Mouse (Mus musculus) midbrain, embryonic 16.5 days (tissue): ENCODE measurements at regions not wholly inside any gene's neighbourhood (a gene's known extent, or its start where the extent isn't known, plus 50 kb on each side); places are given as distances from the start of the nearest gene placed in this dataset.

ENCODE experiments used
- ATAC-seq: fragments of 200-750 bp; cut with Nextera tagmentation; 2 replicates; pipeline ENCODE4 v1.8.0; 2017; ENCODE audit warnings: moderate TSS enrichment
- H3K27ac ChIP-seq: fragments of 300-500 bp; sonication (generic); 2 replicates; pipeline ENCODE4 v1.5.1; 2014; ENCODE audit warnings: mild to moderate bottlenecking, low read length, mixed read lengths
- H3K27me3 ChIP-seq: fragments of 300-500 bp; sonication (generic); 2 replicates; pipeline ENCODE4 v1.6.1; 2014; ENCODE audit warnings: low read depth, low read length, mixed read lengths; ENCODE audit not compliant: control insufficient read depth, insufficient read depth
- H3K36me3 ChIP-seq: fragments of 300-500 bp; sonication (generic); 2 replicates; pipeline ENCODE4 v1.6.1; 2014; ENCODE audit warnings: mild to moderate bottlenecking, low read length, moderate library complexity, mixed read lengths; ENCODE audit not compliant: control insufficient read depth, insufficient read depth
- H3K4me1 ChIP-seq: fragments of 300-500 bp; sonication (generic); 2 replicates; pipeline ENCODE4 v1.6.1; 2014; ENCODE audit warnings: mild to moderate bottlenecking, low read length, mixed read lengths; ENCODE audit not compliant: control insufficient read depth, insufficient read depth
- H3K4me2 ChIP-seq: fragments of 300-500 bp; sonication (generic); 2 replicates; pipeline ENCODE4 v1.6.1; 2014; ENCODE audit warnings: mild to moderate bottlenecking, low read length, mixed read lengths
- H3K4me3 ChIP-seq: fragments of 300-500 bp; sonication (generic); 2 replicates; pipeline ENCODE4 v1.5.1; 2014; ENCODE audit warnings: low read depth, mild to moderate bottlenecking, low read length, moderate library complexity, mixed read lengths
- H3K9ac ChIP-seq: fragments of 300-500 bp; sonication (generic); 2 replicates; pipeline ENCODE4 v1.6.1; 2014; ENCODE audit warnings: low read depth, low read length, mixed read lengths
- H3K9me3 ChIP-seq: fragments of 300-500 bp; sonication (generic); replicated peaks from 2 replicates; pipeline ENCODE4 v1.6.1; 2014; ENCODE audit warnings: mild to moderate bottlenecking, low read length, mixed read lengths; ENCODE audit not compliant: control insufficient read depth, poor library complexity, severe bottlenecking
- WGBS: fragments of 180-500 bp; shearing (Covaris S2); extraction: QIAGEN DNeasy Blood & Tissue Kit; methylation state at CpG from one replicate; pipeline ENCODE4 v1.1.7; 2014; 5-methylcytosine and 5-hydroxymethylcytosine counted together

- H3K4me3 ChIP-seq, result no peak overlapping the region
- H3K9me3 ChIP-seq, result no peaks in the 10 kb centered on the region
- peak; percentile 17; the same call in 1 of the 2 replicates for ATAC-seq
- WGBS, result 11% methylated on average over 6 of the region's 6 CpGs
- H3K36me3 ChIP-seq, result no peaks in the 10 kb centered on the region
- H3K27me3 ChIP-seq, result no peaks in the 10 kb centered on the region
- H3K4me1 ChIP-seq, result peaks cover 15% of the 10 kb centered on the region
- no peak overlapping the region for H3K4me2 ChIP-seq
- H3K9ac ChIP-seq, result no peak overlapping the region
- no peak overlapping the region for H3K27ac ChIP-seq
Measured at GRCm38 (mm10) chr12:12710184-12710609, 231.5 kb downstream of the Mycn start.

DNA sequence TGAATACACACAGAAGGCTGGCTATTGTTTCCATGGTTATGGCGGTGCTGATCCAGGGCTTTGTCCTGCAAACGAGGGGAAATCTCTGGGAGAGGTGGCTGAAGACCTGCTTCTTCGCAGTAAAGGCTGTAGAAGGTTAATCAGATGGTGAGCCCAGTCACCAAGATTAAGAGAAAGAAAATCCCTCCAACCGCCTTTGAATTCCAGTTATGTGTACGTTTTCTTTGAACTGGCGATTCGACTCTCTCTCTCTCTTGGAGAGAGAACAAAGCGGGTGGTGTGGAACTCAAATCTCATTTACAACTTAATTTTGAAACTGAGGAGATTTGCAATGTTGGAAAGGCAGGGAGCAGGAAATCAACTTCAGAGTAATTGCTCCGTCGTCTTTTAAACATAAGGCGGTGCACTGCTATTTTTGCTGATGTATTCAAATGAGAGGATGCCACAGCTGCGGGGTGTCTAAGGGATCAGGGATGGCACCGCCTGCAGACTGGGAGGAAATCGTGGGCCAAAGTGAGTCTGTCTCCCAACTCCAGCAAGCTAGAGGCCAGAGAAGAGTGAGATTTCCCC lies 232.7 kb downstream of the Mycn start:
- Histone ChIP-seq H3K9ac (no peak overlapping the region), H3K27me3 (no peaks in the 10 kb centered on the region), H3K4me2 (peak overlapping the region; percentile 33), H3K4me1 (peaks cover 15% of the 10 kb centered on the region), H3K27ac (0 out of 2 replicates have a peak overlapping the region, but pooled peaks have one; percentile 33), H3K4me3 (no peak overlapping the region), H3K9me3 (no peaks in the 10 kb centered on the region), H3K36me3 (no peaks in the 10 kb centered on the region)
- 2% methylated on average over 14 of the region's 14 CpGs for WGBS
- ATAC-seq, result peak; percentile 32; the same call in 1 of the 2 replicates

- Histone ChIP-seq H3K27me3 (no peaks in the 10 kb centered on the region), H3K4me1 (peaks cover 15% of the 10 kb centered on the region), H3K36me3 (no peaks in the 10 kb centered on the region), H3K27ac (no peak overlapping the region), H3K9me3 (no peaks in the 10 kb centered on the region), H3K9ac (no peak overlapping the region), H3K4me3 (no peak overlapping the region), H3K4me2 (no peak overlapping the region)
- 0 out of 2 replicates have a peak, but pooled peaks have one; percentile 12 for ATAC-seq
- WGBS, result 65% methylated on average over 14 of the region's 14 CpGs
Measured at GRCm38 (mm10) chr12:12706326-12706920, 235.3 kb downstream of the Mycn start.

GRCm38 (mm10) chr12:12701735-12702134 lies 240.0 kb downstream of the Mycn start:
- Histone ChIP-seq H3K9me3 (no peaks in the 10 kb centered on the region), H3K27ac (no peak overlapping the region), H3K4me1 (no peaks in the 10 kb centered on the region), H3K36me3 (no peaks in the 10 kb centered on the region), H3K9ac (no peak overlapping the region), H3K4me3 (no peak overlapping the region), H3K4me2 (no peak overlapping the region), H3K27me3 (no peaks in the 10 kb centered on the region)
- 41% methylated on average over 3 of the region's 3 CpGs for WGBS
- ATAC-seq, result 0 out of 2 replicates have a peak, but pooled peaks have one; percentile 45

DNA sequence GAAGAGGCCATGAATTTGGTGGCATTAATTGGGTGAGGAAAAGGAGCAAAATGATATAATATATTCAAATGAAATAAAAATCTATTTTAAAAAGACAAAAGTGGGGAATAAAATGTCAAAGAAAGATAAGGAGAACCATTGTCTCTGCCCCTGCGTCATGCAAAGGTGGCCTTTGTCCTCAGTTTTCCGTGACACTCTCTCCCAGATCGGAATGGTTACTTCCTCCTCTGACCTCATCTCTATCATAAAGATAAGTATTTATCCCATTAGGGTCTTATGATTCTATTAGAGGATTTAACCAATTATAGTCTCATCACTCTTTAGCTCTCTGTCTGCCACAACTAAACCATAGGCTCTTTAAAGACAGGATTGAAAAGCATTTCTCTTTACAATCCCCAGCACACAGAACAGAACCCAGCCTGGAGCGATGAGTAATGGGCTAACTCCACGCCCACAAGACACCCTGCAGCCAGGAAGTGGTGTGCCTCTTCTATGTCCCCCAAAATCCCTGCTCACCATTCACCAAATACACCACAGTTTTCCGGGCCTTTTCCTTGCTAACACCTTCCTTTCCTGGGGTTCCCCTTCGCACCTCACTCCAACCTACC lies 240.6 kb downstream of the Mycn start:
- Histone ChIP-seq H3K4me2 (no peak overlapping the region), H3K4me3 (no peak overlapping the region), H3K9ac (no peak overlapping the region), H3K27me3 (no peaks in the 10 kb centered on the region), H3K27ac (no peak overlapping the region), H3K9me3 (no peaks in the 10 kb centered on the region), H3K36me3 (no peaks in the 10 kb centered on the region), H3K4me1 (no peaks in the 10 kb centered on the region)
- ATAC-seq, result no peak
- 83% methylated on average over 7 of the region's 7 CpGs for WGBS

DNA sequence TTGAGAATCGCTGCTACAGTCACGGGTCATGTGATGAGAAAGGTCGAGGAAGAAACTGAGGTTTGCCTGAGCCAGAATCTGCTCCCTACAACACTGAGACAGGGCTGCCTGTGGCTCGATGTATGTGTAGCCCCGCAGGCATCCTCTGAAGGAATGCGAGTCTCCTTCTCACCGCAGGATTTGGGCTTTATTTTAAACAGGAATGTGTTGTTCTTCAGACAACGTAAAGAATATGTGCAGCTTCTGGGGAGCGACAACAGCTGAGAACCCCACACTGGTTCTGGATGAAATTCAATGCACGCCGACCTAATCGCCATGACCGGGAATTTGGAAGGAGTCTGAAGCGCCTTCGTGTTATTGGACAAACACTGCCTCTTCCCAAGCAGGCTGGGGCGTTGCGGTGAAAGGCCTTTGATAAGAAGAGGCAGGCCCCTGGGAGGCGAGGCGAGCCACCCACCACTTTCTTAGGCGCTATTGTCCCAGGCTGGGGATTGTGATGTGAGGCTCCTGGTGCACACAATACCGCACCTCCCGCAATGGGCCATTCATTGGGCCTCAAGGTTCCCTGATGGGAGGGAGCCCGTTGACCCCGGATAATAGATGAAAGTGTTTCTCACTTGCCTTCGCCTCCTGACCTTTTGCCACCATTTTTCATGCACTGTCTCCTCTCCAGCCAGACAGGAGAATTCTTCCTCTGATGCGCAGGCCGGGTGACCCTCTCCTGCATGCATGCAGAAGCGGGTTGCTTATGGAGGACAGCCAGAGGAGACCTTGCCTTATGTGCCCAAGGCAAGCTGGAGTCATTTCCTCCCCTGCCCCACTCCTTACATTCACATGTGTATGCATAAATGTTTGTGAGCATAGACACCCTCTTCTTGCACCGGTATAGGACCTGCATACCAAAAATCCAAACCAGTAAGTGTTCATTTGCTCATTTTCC lies 247.6 kb downstream of the Mycn start:
- no peak overlapping the region for H3K4me3 ChIP-seq
- H3K4me1 ChIP-seq, result peaks cover 10% of the 10 kb centered on the region; the same call in 1 of the 2 replicates
- 0 out of 2 replicates have a peak overlapping the region, but pooled peaks have one; percentile 26 for H3K9ac ChIP-seq
- H3K9me3 ChIP-seq, result no peaks in the 10 kb centered on the region
- 7% methylated on average over 29 of the region's 29 CpGs for WGBS
- H3K4me2 ChIP-seq, result peak overlapping the region; percentile 31
- ATAC-seq, result peak; percentile 76
- H3K27ac ChIP-seq, result no peak overlapping the region
- H3K27me3 ChIP-seq, result peaks cover 2% of the 10 kb centered on the region; the same call in 1 of the 2 replicates
- H3K36me3 ChIP-seq, result no peaks in the 10 kb centered on the region

- H3K9ac ChIP-seq, result no peak overlapping the region
- no peaks in the 10 kb centered on the region for H3K9me3 ChIP-seq
- H3K36me3 ChIP-seq, result no peaks in the 10 kb centered on the region
- no peak overlapping the region for H3K4me2 ChIP-seq
- peaks cover 12% of the 10 kb centered on the region; the same call in 1 of the 2 replicates for H3K4me1 ChIP-seq
- WGBS, result 85% methylated on average over 2 of the region's 2 CpGs
- H3K4me3 ChIP-seq, result no peak overlapping the region
- H3K27ac ChIP-seq, result no peak overlapping the region
- H3K27me3 ChIP-seq, result no peaks in the 10 kb centered on the region
- no peak for ATAC-seq
Measured at GRCm38 (mm10) chr12:12687376-12687775, 254.3 kb downstream of the Mycn start.

DNA sequence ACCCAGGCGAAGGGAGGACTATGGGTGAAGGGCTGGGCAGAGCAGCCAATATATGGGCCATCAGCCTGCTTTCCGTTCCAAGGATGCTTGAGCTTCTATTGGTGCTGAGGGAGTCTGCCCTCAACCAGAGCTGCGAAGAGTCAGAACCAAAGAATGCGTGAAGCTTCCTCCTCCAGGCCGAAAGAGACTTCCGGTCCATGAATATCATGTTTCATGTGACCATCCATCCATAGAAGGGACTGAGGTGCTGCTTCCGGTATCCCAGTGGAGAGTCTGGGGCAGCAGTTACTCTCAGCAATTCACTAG lies 256.5 kb downstream of the Mycn start:
- H3K36me3 ChIP-seq, result no peaks in the 10 kb centered on the region
- H3K9me3 ChIP-seq, result no peaks in the 10 kb centered on the region
- ATAC-seq, result no peak
- no peaks in the 10 kb centered on the region for H3K27me3 ChIP-seq
- no peak overlapping the region for H3K4me2 ChIP-seq
- H3K4me3 ChIP-seq, result no peak overlapping the region
- H3K27ac ChIP-seq, result no peak overlapping the region
- no peak overlapping the region for H3K9ac ChIP-seq
- WGBS, result 50% methylated on average over 7 of the region's 7 CpGs
- peaks cover 25% of the 10 kb centered on the region for H3K4me1 ChIP-seq
